Mouse (Mus musculus): ENCODE results near the gene Hoxd8.

GRCm38 (mm10) chr2:74733765-74734164, 29.4 kb downstream of the Hoxd8 start:
- no peak for TF ChIP-seq EP300 (IDR thresholded peaks at IDR 0.05; ENCODE audit: low read depth)
- TF ChIP-seq CTCF (IDR thresholded peaks at IDR 0.05; ENCODE audit: low read depth) = no peak

Measured in liver, embryonic 14.5 days (tissue).